Mouse (Mus musculus): Measurements from ENCODE around the gene Tceal3.
"Not testable (repeated sequence)": the region's sequence is repeated elsewhere in the genome, so short reads cannot be mapped to it uniquely, and the experiment has no call there.

Tceal3 gene

DNA sequence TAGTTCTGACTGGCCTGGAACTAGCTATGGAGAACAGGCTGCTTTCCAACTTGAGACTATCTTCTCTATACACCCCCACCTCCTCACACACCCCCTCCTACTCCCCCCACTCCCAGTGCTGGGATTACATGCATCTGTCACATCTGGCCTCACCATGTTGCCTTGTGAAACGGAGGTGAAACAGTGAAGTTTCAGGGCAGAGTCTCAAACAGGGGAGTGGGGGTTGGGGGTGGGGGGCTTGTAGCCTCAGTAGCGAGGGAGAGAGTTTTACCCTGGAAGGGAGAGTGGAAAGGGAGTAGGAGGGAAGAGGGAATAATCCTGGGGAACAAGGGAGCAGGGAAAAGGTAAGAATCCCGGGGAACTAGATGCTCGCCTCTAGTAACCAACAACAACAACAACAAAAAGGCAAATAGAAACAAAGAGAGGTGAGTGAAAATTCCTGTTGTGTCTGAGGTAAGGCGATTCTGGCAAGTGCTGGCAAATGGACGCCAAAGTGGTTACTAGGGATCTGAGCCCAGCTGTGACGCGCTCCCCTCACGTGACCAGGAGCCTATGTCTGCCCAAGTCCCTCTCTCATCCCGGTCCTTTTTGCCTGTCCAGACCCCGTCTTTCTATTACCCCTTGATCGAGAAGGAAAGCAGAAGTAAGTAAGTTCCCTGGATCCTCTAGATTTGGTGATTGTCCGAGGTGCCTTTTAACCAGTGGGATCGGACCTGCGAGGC, 117.0 kb downstream of the Tceal3 start, which contains the start of gene Tceal1:
Gene Tceal1, plus strand, starts transcription at position 537 of the 722 bp plus-strand sequence.
- peak; percentile 48 to 52 for DNase-seq (ENCODE audit: low spot score in 2 of 2)

DNA sequence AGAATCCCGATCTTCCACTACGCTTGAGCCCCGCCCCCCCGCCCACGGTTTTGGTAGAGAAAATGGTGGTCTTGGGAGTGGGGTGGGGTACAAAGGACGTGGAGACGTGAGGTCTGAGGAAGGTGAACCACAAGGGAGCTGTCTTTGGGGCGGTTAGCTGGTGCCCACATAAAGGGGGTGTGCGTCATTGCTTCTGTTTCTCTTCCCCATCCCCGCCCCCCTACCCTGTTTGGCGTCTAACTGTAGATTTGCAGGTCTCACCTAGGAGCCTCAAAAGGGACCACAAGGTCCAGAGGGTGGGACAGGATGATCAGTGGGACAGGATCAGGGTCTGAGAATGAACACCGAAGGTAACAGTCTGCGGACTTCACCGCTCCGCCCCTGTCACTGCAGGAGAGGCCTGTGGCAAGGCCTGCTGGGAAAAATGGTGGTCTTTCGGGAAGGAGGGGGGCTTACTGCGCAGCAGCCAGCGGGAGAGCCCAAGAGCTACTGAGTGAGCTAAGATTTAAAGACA, 117.6 kb downstream of the Tceal3 start:
- peak; percentile 9 for DNase-seq (ENCODE audit: low spot score in 2 of 2)

DNA sequence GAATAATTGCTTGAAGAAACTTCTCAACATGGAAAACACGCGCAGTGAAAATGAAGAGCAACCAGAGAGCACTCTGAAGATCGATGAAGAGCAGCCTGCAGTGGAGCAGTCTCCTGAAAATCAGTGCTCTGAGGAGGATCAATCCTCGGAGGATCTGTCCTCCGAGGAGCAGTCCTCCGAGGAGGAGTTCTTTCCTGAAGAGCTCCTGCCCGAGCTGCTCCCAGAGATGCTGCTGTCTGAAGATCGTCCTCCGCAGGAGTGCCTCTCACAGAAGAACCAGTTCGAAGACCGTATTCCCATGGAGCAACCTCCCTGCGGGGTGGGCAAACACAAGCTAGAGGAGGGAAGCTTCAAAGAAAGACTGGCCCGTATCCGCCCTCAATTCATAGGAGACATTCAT, 118.1 kb downstream of the Tceal3 start:
- no peak for DNase-seq (ENCODE audit: low spot score in 2 of 2)

DNA sequence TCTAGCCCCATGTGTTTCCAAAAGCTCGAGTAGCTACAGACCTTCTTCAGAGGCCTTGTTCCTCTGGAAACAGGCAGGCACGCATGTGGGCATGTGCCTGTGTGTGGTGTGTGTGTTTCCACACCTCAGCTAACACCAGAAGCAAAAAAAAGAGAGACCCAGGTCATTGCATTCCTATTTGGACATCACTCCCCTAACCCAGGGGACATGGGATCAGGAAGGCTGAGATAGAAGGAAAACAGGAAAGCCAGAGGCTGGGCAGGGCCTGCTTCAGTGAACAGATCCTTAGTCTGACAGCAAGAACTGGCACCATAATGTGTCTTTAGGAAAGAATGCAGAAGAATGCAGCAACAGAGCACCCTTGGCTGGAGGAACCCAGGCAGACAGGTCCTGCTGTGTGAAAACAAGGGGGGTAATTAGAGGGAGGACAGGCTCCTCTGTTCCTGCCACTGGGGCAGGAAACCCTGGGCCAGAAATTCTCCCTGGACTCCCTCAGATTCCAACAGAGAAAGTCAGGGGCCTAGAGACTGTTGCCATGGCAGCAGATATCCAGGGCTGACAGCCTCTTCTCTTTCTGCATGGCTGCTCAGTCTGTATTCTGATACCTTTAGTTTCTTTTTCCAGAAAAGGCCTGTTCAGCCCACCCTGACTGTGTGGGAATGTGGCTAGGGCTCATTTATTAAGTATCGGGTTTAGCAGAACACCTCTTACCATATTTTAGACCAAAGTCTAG, 124.3 kb downstream of the Tceal3 start:
- not testable (repeated sequence) for DNase-seq (ENCODE audit: low spot score in 2 of 2)
